Mouse (Mus musculus): ENCODE measurements around the gene Clpb.

DNA sequence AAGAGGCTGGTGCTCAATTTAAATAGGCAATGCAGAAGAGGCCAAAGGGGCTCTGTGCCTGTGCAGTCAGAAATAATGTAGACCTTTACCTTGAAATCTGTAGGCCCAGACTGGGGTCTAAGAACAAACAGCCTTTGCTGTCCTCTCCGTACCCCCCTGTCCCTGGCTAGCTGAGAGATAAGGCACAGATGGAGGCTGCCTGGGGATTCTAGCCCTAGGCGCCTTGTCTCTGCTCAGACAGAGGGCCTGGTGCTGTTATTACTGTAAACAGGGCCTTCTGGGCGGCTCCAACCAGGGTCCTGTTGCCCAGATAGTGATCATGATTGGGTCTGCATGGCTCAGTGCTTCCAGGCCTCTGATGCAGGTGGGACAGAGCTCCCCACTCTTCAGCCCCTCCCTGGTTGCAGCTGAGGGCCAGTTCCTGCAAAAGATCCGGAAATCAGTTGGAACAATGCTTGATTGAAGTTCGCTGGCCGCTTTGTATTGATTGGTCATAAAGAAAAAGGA is 18.2 kb downstream of the Clpb start:
- TF ChIP-seq POLR2A (IDR thresholded peaks at IDR 0.05; ENCODE audit: borderline replicate concordance, control insufficient read depth, low read depth, low read length) (no peak), CTCF (IDR thresholded peaks at IDR 0.05; ENCODE audit: control insufficient read depth, insufficient read depth, low read length) (no peak)

All from bone marrow, adult 2 months (tissue).